Mouse (Mus musculus) ES-E14 (cell line): ENCODE measurements around the gene Socs2.

ENCODE experiments used
- HCFC1 ChIP-seq: IDR thresholded peaks from 2 replicates; pipeline ENCODE4 v1.6.1; 2012; ENCODE audit warnings: low read length, inconsistent platforms, borderline replicate concordance; ENCODE audit not compliant: insufficient read depth
- MAFK ChIP-seq: IDR thresholded peaks from 2 replicates; pipeline ENCODE4 v1.6.1; 2014; ENCODE audit warnings: mild to moderate bottlenecking, low read depth, low read length, inconsistent platforms; ENCODE audit not compliant: insufficient read depth
- ZC3H11A ChIP-seq: IDR thresholded peaks from 2 replicates; pipeline ENCODE4 v1.6.1; 2012; ENCODE audit warnings: low read depth, mild to moderate bottlenecking, inconsistent platforms, low read length, borderline replicate concordance
- ZNF384 ChIP-seq: IDR thresholded peaks from 2 replicates; pipeline ENCODE4 v1.6.1; 2012; ENCODE audit warnings: low read depth, low read length, inconsistent platforms

GRCm38 (mm10) chr10:95385801-95386203 lies 31.2 kb downstream of the Socs2 start:
- TF ChIP-seq ZC3H11A (no peak), HCFC1 (no peak), ZNF384 (no peak), MAFK (no peak)
